Mouse (Mus musculus) skeletal muscle tissue, adult 2 months (tissue): ENCODE data around the gene Kcnd3.

Source experiments
- DNase-seq: peaks from one replicate; pipeline ENCODE4 v3.0.0-alpha.2; 2012; ENCODE audit warnings: low read depth, low spot score

Gene Kcnd3

GRCm38 (mm10) chr3:105581119-105581518 is 129.0 kb downstream of the Kcnd3 start:
- no peak for DNase-seq

- no peak for DNase-seq
Observed at GRCm38 (mm10) chr3:105585734-105586159, 133.6 kb downstream of the Kcnd3 start.

- DNase-seq = no peak
Observed at GRCm38 (mm10) chr3:105590056-105590672, 138.0 kb downstream of the Kcnd3 start.

- DNase-seq = no peak
Observed at GRCm38 (mm10) chr3:105591766-105592165, 139.6 kb downstream of the Kcnd3 start.

GRCm38 (mm10) chr3:105592246-105592645 is 140.1 kb downstream of the Kcnd3 start:
- DNase-seq = no peak

- no peak for DNase-seq
Observed at GRCm38 (mm10) chr3:105600483-105600882, 148.4 kb downstream of the Kcnd3 start.

- DNase-seq = no peak
Observed at GRCm38 (mm10) chr3:105602966-105603365, 150.8 kb downstream of the Kcnd3 start.

- DNase-seq = no peak
Observed at GRCm38 (mm10) chr3:105605726-105606125, 153.6 kb downstream of the Kcnd3 start.

GRCm38 (mm10) chr3:105608857-105609256 is 156.7 kb downstream of the Kcnd3 start:
- DNase-seq = no peak

GRCm38 (mm10) chr3:105611531-105612422 is 159.6 kb downstream of the Kcnd3 start:
- DNase-seq = no peak

- no peak for DNase-seq
Observed at GRCm38 (mm10) chr3:105612423-105612814, 160.3 kb downstream of the Kcnd3 start.

GRCm38 (mm10) chr3:105616861-105617743 is 165.0 kb downstream of the Kcnd3 start:
- DNase-seq = no peak

GRCm38 (mm10) chr3:105621154-105621553 is 169.0 kb downstream of the Kcnd3 start:
- DNase-seq = no peak

- DNase-seq = no peak
Observed at GRCm38 (mm10) chr3:105623137-105623536, 171.0 kb downstream of the Kcnd3 start.

- no peak for DNase-seq
Observed at GRCm38 (mm10) chr3:105625961-105626360, 173.8 kb downstream of the Kcnd3 start.

GRCm38 (mm10) chr3:105627258-105627657 is 175.1 kb downstream of the Kcnd3 start:
- no peak for DNase-seq

GRCm38 (mm10) chr3:105632296-105632695 is 180.2 kb downstream of the Kcnd3 start:
- no peak for DNase-seq

- no peak for DNase-seq
Observed at GRCm38 (mm10) chr3:105633021-105633420, 180.9 kb downstream of the Kcnd3 start.

GRCm38 (mm10) chr3:105642186-105642585 is 190.1 kb downstream of the Kcnd3 start:
- peak; percentile 13 for DNase-seq

- no peak for DNase-seq
Observed at GRCm38 (mm10) chr3:105643566-105643965, 191.4 kb downstream of the Kcnd3 start.

GRCm38 (mm10) chr3:105648889-105649567 is 196.9 kb downstream of the Kcnd3 start:
- no peak for DNase-seq
